Mouse (Mus musculus) stomach, postnatal 0 days (tissue): Measurements from ENCODE around the gene Fbxl17. TPM values are rescaled to one million over a fixed set of nuclear protein-coding genes. Genes with fewer than 3 reads are reported as not detected.

Experiments used
- ATAC-seq: fragments of 200-750 bp; cut with Nextera tagmentation; 2 replicates; pipeline ENCODE4 v1.8.0; 2017; ENCODE audit not compliant: low FRiP score, low TSS enrichment
- DNase-seq: peaks from one replicate; pipeline ENCODE4 v3.0.0-alpha.2; 2016; ENCODE audit warnings: low spot score
- H3K27ac ChIP-seq: fragments of 300-500 bp; sonication (generic); replicated peaks from 2 replicates; pipeline ENCODE4 v1.5.1; 2014; ENCODE audit warnings: mild to moderate bottlenecking, control low read depth
- H3K27me3 ChIP-seq: fragments of 300-500 bp; sonication (generic); 2 replicates; pipeline ENCODE4 v1.6.1; 2014; ENCODE audit warnings: low read length; ENCODE audit not compliant: control insufficient read depth, insufficient read depth
- H3K36me3 ChIP-seq: fragments of 300-500 bp; sonication (generic); 2 replicates; pipeline ENCODE4 v1.6.1; 2014; ENCODE audit warnings: low read length, mixed read lengths; ENCODE audit not compliant: control insufficient read depth, insufficient read depth
- H3K4me1 ChIP-seq: fragments of 300-500 bp; sonication (generic); replicated peaks from 2 replicates; pipeline ENCODE4 v1.6.1; 2014; ENCODE audit warnings: antibody characterized with exemption; ENCODE audit not compliant: control insufficient read depth, insufficient read depth
- H3K4me2 ChIP-seq: fragments of 300-500 bp; sonication (generic); replicated peaks from 2 replicates; pipeline ENCODE4 v1.6.1; 2014; ENCODE audit warnings: low read depth, mild to moderate bottlenecking, control low read depth, moderate library complexity
- H3K4me3 ChIP-seq: fragments of 300-500 bp; sonication (generic); 2 replicates; pipeline ENCODE4 v1.5.1; 2014; ENCODE audit warnings: low read depth, low read length, control low read depth
- H3K9ac ChIP-seq: fragments of 300-500 bp; sonication (generic); 2 replicates; pipeline ENCODE4 v1.6.1; 2014; ENCODE audit warnings: mild to moderate bottlenecking, low read length, control low read depth, mixed read lengths
- H3K9me3 ChIP-seq: fragments of 300-500 bp; sonication (generic); 2 replicates; pipeline ENCODE4 v1.6.1; 2016; ENCODE audit warnings: low read length; ENCODE audit not compliant: control insufficient read depth
- CTCF ChIP-seq: IDR thresholded peaks from 2 replicates; pipeline ENCODE4 v1.5.1; 2016; ENCODE audit warnings: antibody characterized with exemption, low read depth, mild to moderate bottlenecking, moderate library complexity
- EP300 ChIP-seq: optimal IDR thresholded peaks from 2 replicates; pipeline ENCODE3; 2016; ENCODE audit warnings: antibody characterized with exemption
- WGBS: fragments of 180-500 bp; shearing (Covaris S2); extraction: QIAGEN DNeasy Blood & Tissue Kit; methylation state at CpG from one replicate; pipeline ENCODE4 v1.1.7; 2014; 5-methylcytosine and 5-hydroxymethylcytosine counted together
- polyA plus RNA-seq: library from polyadenylated mRNA; unstranded; fragments of >200 nt; fragmentation: Nextera tagmentation; extraction: Ambion mirVana; gene quantifications from 2 replicates; pipeline ENCODE4 v1.2.1, GENCODE M21; 2015

Gene Fbxl17
- polyA plus RNA-seq, 1 experiment from 2014 or later, result 3.6 TPM

DNA sequence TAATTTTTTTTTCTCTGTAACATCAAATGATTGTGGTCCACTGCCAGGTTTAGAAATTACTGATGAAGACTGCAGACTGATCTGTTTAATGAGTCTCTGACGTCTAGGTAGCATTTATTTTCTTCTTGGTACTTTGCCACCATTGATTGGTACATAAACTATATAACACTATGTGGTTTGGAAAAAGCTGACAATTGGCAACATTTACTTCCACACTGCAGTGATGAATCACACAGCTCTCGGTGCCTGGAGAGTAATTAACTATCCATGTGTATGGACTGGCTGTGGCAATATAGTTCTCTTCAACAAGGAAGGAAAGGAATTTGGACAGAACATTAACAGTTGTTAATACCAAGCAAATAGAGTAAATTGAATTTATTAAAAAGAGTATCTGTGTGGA is 404.3 kb downstream of the Fbxl17 start:
- Histone ChIP-seq H3K36me3 (no peaks in the 10 kb centered on the region), H3K9ac (no peak overlapping the region), H3K27me3 (no peaks in the 10 kb centered on the region), H3K4me2 (no peak overlapping the region), H3K27ac (no peak overlapping the region), H3K9me3 (no peaks in the 10 kb centered on the region), H3K4me1 (no peaks in the 10 kb centered on the region), H3K4me3 (no peak overlapping the region)
- TF ChIP-seq CTCF, result no peak
- TF ChIP-seq EP300, result no peak
- no peak for DNase-seq
- 36% methylated on average over 2 of the region's 2 CpGs for WGBS
- no peak for ATAC-seq

DNA sequence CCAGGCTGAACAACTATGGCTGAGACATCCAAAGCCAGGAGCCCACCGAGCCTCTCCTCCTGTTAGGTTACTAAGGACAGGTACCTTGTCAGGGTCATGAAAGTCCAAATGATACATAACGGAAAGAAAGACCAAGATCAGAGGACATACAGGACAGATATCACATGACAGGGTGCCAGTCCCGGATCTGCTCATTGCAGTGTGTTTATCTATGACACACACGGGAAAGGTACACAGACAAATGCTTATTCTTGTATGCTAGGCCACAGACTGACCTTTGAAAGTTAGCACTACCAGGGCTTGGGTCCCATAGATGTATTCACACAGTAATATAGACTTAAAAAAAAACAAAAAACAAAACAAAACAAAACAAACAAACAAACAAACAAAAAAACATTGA is 404.8 kb downstream of the Fbxl17 start:
- Histone ChIP-seq H3K4me1 (no peaks in the 10 kb centered on the region), H3K9ac (no peak overlapping the region), H3K4me3 (no peak overlapping the region), H3K27ac (no peak overlapping the region), H3K27me3 (no peaks in the 10 kb centered on the region), H3K4me2 (no peak overlapping the region), H3K9me3 (no peaks in the 10 kb centered on the region), H3K36me3 (no peaks in the 10 kb centered on the region)
- TF ChIP-seq EP300, result no peak
- no peak for TF ChIP-seq CTCF
- DNase-seq (no peak), ATAC-seq (no peak)
- 58% methylated on average over 4 of the region's 4 CpGs for WGBS

DNA sequence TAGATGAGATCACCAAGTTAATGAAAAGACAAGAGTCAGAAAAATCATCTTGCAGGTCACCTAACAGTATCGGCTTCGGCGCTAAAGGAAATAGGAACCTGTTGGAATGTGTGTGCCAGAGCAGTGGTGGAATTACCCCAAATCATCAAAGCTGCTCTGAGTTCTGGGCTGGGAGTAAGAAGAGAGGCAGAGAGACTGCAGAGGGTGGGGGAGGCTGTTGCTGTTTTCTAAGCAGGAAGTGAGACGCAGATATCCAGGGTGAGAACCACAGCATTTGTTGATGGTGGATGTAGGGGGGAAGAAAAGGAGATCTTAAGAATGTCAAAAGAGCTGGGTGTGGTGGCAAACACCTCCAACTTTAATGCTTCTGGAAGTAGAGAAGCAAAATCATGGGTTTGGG is 406.6 kb downstream of the Fbxl17 start:
- ATAC-seq, result no peak
- Histone ChIP-seq H3K9me3 (no peaks in the 10 kb centered on the region), H3K27ac (no peak overlapping the region), H3K4me1 (no peaks in the 10 kb centered on the region), H3K4me2 (no peak overlapping the region), H3K27me3 (no peaks in the 10 kb centered on the region), H3K36me3 (no peaks in the 10 kb centered on the region), H3K9ac (no peak overlapping the region), H3K4me3 (no peak overlapping the region)
- no peak for DNase-seq
- TF ChIP-seq EP300 (no peak), CTCF (no peak)
- 80% methylated on average over 4 of the region's 4 CpGs for WGBS

DNA sequence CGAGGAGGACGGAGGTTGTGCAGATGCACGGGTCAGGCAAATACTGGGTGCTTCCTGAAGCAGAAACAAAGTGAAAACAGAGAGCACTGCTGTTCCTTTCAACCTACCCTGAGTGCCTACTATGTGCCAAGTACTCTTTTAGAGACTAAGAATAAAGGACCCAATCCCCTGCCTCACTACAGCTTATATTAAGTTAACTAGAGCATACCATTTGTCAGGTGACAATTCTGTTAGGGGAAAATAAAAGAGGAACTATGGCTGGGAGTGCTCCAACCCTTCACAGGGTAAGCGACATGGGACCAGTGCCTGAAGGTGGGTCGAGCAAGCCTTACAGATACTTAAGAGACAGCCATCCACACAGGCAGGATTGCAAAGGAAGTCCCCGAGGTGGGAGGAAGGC is 407.0 kb downstream of the Fbxl17 start:
- no peak overlapping the region for H3K4me3 ChIP-seq
- no peak overlapping the region for H3K27ac ChIP-seq
- H3K27me3 ChIP-seq, result no peaks in the 10 kb centered on the region
- ATAC-seq (no peak), DNase-seq (no peak)
- WGBS, result 81% methylated on average over 6 of the region's 6 CpGs
- H3K9ac ChIP-seq, result no peak overlapping the region
- H3K4me1 ChIP-seq, result no peaks in the 10 kb centered on the region
- TF ChIP-seq EP300, result no peak
- no peak for TF ChIP-seq CTCF
- H3K4me2 ChIP-seq, result no peak overlapping the region
- H3K36me3 ChIP-seq, result no peaks in the 10 kb centered on the region
- no peaks in the 10 kb centered on the region for H3K9me3 ChIP-seq

DNA sequence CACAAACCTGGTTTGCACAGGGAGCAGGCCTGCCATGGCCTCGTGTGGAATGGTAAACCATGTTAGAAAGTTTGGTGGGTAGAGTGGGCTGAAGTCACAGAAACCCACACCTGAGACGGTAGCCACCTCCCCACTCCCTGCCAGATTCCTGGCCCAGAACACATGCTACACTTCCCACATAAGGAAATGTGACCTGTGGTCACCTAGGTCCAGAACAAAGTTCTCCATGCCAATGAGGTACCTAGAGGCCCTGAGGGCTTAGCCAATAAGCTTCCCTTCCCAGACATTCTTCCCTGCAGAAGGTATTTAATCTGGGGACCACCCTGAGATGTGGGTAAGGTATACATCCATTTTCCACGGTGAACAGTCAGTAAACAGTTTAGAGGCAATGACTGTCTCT is 409.7 kb downstream of the Fbxl17 start:
- no peaks in the 10 kb centered on the region for H3K36me3 ChIP-seq
- H3K4me1 ChIP-seq, result no peaks in the 10 kb centered on the region
- no peaks in the 10 kb centered on the region for H3K9me3 ChIP-seq
- 80% methylated on average over 3 of the region's 3 CpGs for WGBS
- H3K4me3 ChIP-seq, result no peak overlapping the region
- H3K27me3 ChIP-seq, result no peaks in the 10 kb centered on the region
- ATAC-seq (no peak), DNase-seq (no peak)
- no peak overlapping the region for H3K4me2 ChIP-seq
- H3K9ac ChIP-seq, result no peak overlapping the region
- H3K27ac ChIP-seq, result no peak overlapping the region
- TF ChIP-seq EP300 (no peak), CTCF (no peak)

DNA sequence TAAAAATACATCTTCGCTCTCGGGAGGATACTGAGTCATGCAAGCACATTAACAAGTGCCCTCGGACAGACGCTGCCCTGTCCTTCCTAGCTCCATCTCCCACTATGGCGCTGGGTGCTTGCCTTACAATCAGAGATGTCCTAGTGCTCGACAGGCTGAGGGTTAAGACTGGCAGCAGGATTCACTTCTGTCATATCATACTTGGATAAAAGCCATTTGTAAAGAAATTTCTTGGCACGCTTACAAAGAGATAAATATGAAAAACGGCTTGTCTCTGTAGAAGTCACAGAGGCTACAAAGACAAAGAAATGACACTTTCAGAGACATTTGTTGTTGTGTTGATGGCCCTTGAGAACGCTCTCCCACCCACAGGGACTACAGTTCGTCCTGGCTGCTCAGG is 412.6 kb downstream of the Fbxl17 start:
- H3K36me3 ChIP-seq, result no peaks in the 10 kb centered on the region
- H3K4me1 ChIP-seq, result no peaks in the 10 kb centered on the region
- no peak overlapping the region for H3K9ac ChIP-seq
- no peak overlapping the region for H3K4me3 ChIP-seq
- ATAC-seq, result no peak
- TF ChIP-seq CTCF (no peak), EP300 (no peak)
- H3K27ac ChIP-seq, result no peak overlapping the region
- no peak overlapping the region for H3K4me2 ChIP-seq
- WGBS, result 79% methylated on average over 10 of the region's 10 CpGs
- H3K27me3 ChIP-seq, result no peaks in the 10 kb centered on the region
- no peak for DNase-seq
- no peaks in the 10 kb centered on the region for H3K9me3 ChIP-seq
